Mouse (Mus musculus): ENCODE results near the gene Pgrmc2.
A peak's percentile ranks its signal among the peaks of the same experiment; 100 is the strongest.

The Pgrmc2 gene

DNA sequence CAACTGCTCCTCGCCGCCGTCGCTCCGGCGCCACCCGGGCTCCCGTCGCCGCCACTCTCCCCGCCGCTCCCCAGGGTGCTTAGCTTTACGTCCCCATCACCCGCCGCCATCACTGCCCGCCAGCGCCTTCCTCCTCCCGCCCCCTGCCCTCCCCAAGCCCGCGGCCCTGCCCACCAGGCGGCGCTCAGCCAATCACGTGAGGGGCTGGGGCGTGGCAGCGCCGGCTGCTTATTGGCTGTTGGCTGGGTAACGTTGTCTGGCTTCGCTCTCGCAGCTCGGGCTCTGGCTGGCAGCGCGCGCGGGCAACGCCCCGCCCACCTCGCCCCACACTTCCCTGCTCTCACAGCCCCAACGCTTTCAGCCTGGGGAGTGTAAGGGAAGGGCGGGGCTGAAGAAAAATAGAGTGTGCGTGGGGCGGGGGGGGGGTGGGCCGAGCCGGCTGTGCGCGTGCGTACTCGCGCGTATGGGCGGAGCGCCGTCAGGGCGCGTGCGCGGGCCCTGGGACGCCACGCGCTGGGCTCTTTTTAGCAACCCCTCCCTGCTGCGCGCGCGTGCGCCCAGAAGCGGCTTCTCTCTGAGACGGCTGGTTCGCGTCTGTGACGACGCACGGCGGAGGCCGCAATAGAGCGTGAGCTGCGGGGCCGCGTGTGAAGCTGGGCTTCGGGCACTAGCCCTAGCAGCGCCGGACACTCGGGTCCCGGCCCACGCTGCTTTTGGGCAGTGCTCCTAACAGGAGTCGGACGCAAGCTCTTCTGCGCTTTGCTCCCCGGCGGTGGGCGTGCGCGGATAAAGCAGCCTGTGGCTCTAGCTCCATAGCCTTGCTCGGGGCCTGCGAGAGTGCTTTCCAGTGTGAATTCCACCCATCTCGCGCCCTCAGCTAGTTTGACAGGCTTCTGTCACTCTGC is at the start of gene Pgrmc2:
Gene Pgrmc2 (minus strand): TSS at position 162 of the 905 bp plus-strand sequence.
- DNase-seq (ENCODE audit: extremely low spot score, low read depth, low spot score) = peak; percentile 74

GRCm38 (mm10) chr3:41124000-41124294 is 41.1 kb upstream of the Pgrmc2 start:
- no peak for DNase-seq (ENCODE audit: extremely low spot score, low read depth, low spot score)

- DNase-seq (ENCODE audit: extremely low spot score, low read depth, low spot score) = no peak
Measured at GRCm38 (mm10) chr3:41123190-41123999, 40.5 kb upstream of the Pgrmc2 start.

- no peak for DNase-seq (ENCODE audit: extremely low spot score, low read depth, low spot score)
Measured at GRCm38 (mm10) chr3:41118173-41118572, 35.3 kb upstream of the Pgrmc2 start.

DNA sequence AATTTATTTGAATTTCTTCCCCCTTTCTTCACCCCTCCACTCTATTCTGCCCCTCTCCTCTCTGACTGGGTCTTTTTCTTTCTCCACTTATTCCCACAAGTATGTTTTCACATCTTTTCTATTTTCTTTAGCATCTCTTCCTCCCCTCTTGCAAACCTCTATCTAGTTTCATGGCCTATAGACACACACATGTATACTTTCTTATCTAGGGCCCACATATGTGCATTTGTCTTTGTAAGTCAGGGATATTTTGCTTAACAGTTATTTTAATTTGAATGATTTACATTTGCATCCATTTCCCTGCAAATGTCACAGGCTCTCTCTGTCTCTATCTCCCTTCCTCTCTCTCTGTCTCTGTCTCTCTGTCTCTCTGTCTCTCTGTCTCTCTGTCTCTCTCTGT is 34.6 kb upstream of the Pgrmc2 start:
- DNase-seq (ENCODE audit: extremely low spot score, low read depth, low spot score) = no peak

DNA sequence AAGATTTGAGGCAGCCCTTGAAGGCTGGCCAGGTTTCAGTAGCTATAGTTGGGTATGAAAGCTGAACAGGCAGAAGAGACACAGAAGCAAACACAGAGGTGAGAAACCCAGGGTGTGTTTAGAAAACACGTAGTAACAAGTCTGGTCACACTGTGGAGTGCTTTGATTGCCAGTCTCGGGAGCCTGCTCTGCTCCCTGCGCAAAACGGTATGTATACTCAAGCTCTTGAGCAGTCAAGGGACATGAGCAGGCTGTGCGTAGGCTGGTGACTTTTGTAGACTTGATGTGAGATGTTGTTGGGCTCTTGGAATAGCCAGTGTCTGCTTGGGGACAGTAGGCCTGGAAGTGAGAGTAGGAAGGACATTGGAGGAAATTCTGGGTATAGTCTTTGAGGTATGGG is 30.3 kb upstream of the Pgrmc2 start:
- DNase-seq (ENCODE audit: extremely low spot score, low read depth, low spot score) = no peak

- no peak for DNase-seq (ENCODE audit: extremely low spot score, low read depth, low spot score)
Measured at GRCm38 (mm10) chr3:41108306-41108785, 25.5 kb upstream of the Pgrmc2 start.

DNA sequence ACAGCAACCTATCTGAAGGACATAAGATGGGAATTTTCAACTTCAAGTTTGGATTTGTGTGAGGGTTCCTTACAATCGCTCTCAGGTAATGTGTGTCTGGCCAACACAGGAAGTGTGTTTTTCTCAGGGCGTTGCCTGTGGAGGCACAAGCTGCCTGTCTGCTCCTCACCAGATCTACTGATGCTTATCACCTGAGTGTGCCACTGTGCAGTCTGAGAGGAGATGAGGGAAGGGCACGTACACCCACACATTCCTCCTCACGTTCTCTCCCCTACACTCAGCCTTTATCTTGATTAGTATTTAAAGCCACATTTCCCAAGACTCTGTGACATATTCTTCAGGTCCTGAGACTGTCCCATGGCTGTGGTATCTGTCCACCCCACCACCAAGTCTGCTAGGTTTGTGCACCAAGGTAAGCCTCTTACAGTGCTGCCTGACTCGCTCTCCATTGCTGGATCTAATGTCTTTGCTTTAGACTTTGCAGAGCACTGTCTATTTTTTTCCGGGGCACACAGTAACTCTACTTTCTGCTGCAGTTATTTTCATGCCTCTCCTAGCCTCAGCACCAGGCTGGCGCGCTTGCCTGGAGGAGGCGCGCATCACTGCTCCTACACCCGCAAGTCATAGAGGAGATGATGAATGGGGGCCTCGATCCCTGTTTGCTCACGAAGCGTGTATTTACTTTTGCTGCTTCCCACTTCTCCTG is 24.9 kb upstream of the Pgrmc2 start:
- no peak for DNase-seq (ENCODE audit: extremely low spot score, low read depth, low spot score)

DNA sequence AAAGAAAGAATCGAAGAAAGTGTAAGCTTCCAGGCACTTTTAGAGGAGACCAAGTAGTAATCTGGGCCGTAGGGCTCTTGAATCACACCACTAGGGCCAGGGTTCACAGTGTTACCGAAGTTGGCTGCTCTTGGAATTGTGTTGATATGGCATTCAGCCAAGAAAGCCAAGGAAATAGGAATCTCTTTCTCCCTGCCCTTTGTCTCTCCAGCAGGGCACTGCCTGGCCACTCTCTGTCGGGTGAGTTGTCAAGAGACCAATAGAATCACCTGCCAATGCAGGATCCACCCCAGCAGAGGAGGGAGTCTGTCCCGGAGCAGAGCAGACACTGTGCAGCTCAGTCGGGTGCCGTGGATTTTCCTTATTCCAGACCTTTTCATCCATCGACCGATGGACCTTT is 19.1 kb upstream of the Pgrmc2 start:
- DNase-seq (ENCODE audit: extremely low spot score, low read depth, low spot score) = no peak

GRCm38 (mm10) chr3:41100157-41100556 is 17.3 kb upstream of the Pgrmc2 start:
- DNase-seq (ENCODE audit: extremely low spot score, low read depth, low spot score) = no peak

- DNase-seq (ENCODE audit: extremely low spot score, low read depth, low spot score) = no peak
Measured at GRCm38 (mm10) chr3:41099672-41100071, 16.8 kb upstream of the Pgrmc2 start.

DNA sequence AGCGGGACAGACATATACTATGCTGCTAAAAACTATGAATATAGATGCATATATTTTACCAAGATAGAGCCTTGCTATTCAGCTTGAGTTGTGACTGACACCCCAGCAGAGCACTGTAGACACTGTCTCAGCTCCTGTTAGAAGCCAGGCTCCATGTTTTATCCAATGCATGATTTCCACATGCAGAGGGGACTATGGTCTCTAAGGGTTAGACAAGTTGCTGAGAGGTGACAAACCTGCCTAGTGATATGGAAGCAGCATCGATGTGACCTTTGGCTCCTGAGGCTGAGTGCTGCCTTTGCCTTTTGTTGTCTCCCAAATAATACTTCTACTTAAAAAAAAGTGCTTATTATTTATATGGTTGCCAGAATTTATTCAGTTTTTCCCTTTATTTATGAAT is 10.4 kb upstream of the Pgrmc2 start:
- no peak for DNase-seq (ENCODE audit: extremely low spot score, low read depth, low spot score)

- no peak for DNase-seq (ENCODE audit: extremely low spot score, low read depth, low spot score)
Measured at GRCm38 (mm10) chr3:41092311-41092710, 9.5 kb upstream of the Pgrmc2 start.

- no peak for DNase-seq (ENCODE audit: extremely low spot score, low read depth, low spot score)
Measured at GRCm38 (mm10) chr3:41090839-41091238, 8.0 kb upstream of the Pgrmc2 start.

DNA sequence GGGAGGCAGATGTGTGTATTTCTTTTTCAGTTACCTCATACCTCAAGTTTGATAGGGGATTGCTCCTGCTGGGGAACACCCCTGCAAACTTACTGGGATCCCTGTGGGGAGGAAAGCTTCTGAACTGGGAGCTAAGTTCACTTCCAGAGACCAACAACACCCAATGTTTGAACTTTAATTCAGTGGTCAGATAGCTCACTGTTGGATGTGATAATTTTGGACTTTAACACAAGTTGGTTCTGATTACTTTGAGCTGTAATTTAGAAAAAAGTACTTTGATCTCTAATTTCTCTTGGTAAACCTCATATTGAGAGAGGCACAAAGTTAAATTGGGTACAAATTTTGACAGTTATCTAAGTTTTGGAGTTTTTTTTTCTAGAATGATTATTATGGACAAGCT is 4.2 kb upstream of the Pgrmc2 start:
- no peak for DNase-seq (ENCODE audit: extremely low spot score, low read depth, low spot score)

- DNase-seq (ENCODE audit: extremely low spot score, low read depth, low spot score) = no peak
Measured at GRCm38 (mm10) chr3:41084421-41084820, 1.6 kb upstream of the Pgrmc2 start.

GRCm38 (mm10) chr3:41083790-41084112 is 905 bp upstream of the Pgrmc2 start:
- DNase-seq (ENCODE audit: extremely low spot score, low read depth, low spot score) = no peak

DNA sequence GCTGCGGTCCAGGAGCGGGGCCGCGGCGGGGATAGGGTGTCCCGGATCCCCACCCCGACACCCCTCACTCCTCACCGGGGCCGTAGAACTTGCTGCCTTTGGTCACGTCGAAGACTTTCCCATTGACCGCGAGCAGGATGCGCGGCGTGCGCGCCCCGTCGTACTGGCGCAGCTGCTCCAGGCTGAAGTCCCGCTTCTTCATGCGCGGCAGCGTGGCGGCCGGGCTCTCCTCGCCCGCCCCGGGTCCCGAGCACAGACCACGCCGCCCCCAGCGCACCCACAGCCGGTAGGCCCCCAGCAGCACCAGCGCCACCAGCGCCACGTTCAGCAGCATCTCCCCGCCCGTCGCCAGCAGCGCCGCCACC is 344 bp downstream of the Pgrmc2 start:
- no peak for DNase-seq (ENCODE audit: extremely low spot score, low read depth, low spot score)

DNA sequence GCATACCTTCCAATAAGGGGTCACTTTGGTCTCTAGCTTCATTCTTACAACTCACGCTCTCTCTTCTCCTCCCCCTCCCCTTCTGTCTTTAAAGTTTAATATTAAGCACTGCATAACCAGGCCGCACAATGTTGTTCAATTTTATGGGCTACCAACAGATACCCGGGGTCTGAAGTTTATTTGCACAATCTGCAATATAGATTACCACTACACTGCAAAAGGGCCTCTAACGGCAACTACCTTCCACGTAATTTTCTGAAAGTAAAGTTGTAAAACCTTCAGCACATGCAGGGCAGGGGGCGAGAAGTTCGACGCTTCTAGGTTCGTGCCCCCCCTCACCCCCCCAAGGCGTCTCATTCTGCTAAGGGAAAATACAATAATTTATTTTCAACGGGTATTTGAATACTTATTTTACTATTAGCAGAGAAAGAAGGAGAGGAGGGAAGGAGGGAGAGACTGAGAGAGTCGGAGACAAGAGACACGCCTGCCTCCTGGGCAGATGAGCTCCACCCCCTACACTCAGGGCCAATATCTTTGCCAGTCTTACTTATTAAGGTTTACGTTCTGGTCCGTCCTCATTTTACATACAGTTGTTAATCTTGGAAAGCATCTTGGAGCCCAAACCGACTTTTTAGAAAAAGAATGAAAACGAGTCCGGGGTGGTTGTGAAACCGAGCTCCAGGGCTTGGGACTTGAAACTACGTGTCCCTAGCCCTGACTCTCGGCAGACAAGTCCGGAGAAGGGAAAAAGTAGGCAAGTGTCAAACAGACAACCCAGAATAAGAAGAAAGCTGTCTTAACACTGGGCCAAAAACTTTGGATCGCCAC is 1.2 kb downstream of the Pgrmc2 start:
- peak; percentile 14 for DNase-seq (ENCODE audit: extremely low spot score, low read depth, low spot score)

DNA sequence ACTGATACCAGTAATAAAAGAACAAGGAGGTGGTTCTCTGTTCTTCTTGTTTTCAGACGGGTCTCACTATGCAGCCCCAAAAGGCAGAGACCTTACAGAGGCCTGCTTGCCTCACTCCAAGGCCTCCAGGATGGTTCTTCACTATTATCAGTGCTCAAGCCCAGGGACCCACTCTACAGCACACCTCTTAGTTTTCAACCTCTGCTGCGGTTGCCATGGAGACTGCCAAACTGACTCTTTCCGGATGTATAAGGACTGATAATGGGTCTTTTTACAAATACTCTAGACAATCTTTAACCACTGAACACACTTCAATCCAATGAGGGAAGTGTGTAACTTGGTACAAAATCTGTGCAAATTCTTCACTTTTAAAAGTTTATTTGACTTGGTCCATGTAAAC is 2.1 kb downstream of the Pgrmc2 start:
- no peak for DNase-seq (ENCODE audit: extremely low spot score, low read depth, low spot score)

GRCm38 (mm10) chr3:41078673-41079072 is 4.2 kb downstream of the Pgrmc2 start:
- no peak for DNase-seq (ENCODE audit: extremely low spot score, low read depth, low spot score)

Measured in hindlimb bud, embryonic 11.5 days (tissue).